Mouse (Mus musculus): ENCODE measurements around the gene Yod1.

The Yod1 gene

GRCm38 (mm10) chr1:130732706-130733658, 15.9 kb downstream of the Yod1 start:
- DNase-seq, result no peak

GRCm38 (mm10) chr1:130733671-130734070, 16.5 kb downstream of the Yod1 start:
- no peak for DNase-seq

- peak in 1 of 2 experiments; percentile 0 for DNase-seq
These were observed 17.3 kb downstream of the Yod1 start for GRCm38 (mm10) chr1:130734452-130734851.

GRCm38 (mm10) chr1:130734852-130735251, 17.7 kb downstream of the Yod1 start:
- DNase-seq, result no peak

- no peak for DNase-seq
These were observed 20.3 kb downstream of the Yod1 start for GRCm38 (mm10) chr1:130737411-130737881.

GRCm38 (mm10) chr1:130737916-130738315, 20.8 kb downstream of the Yod1 start:
- DNase-seq, result no peak

GRCm38 (mm10) chr1:130738551-130739106, 21.5 kb downstream of the Yod1 start:
- DNase-seq, result no peak

GRCm38 (mm10) chr1:130739636-130740035, 22.5 kb downstream of the Yod1 start:
- DNase-seq, result no peak

GRCm38 (mm10) chr1:130740227-130740648, 23.1 kb downstream of the Yod1 start:
- peak; percentile 91 to 94 for DNase-seq

GRCm38 (mm10) chr1:130740781-130741720, 23.9 kb downstream of the Yod1 start:
- DNase-seq, result peak; percentile 55 to 65

GRCm38 (mm10) chr1:130742201-130742600, 25.1 kb downstream of the Yod1 start:
- no peak for DNase-seq

GRCm38 (mm10) chr1:130743775-130744174, 26.6 kb downstream of the Yod1 start:
- no peak for DNase-seq

GRCm38 (mm10) chr1:130744217-130744616, 27.1 kb downstream of the Yod1 start:
- DNase-seq, result no peak

GRCm38 (mm10) chr1:130744961-130745360, 27.8 kb downstream of the Yod1 start:
- no peak for DNase-seq

GRCm38 (mm10) chr1:130745591-130745990, 28.5 kb downstream of the Yod1 start:
- no peak for DNase-seq

- DNase-seq, result no peak
These were observed 29.7 kb downstream of the Yod1 start for GRCm38 (mm10) chr1:130746819-130747218.

- DNase-seq, result no peak
These were observed 42.6 kb downstream of the Yod1 start for GRCm38 (mm10) chr1:130759689-130760088.

GRCm38 (mm10) chr1:130761597-130761996, 44.5 kb downstream of the Yod1 start:
- no peak for DNase-seq

GRCm38 (mm10) chr1:130762045-130762760, 45.1 kb downstream of the Yod1 start:
- no peak for DNase-seq

- DNase-seq, result no peak
These were observed 46.9 kb downstream of the Yod1 start for GRCm38 (mm10) chr1:130764027-130764461.

GRCm38 (mm10) chr1:130767066-130767465, 49.9 kb downstream of the Yod1 start:
- peak in 1 of 2 experiments; percentile 30 for DNase-seq

GRCm38 (mm10) chr1:130769925-130770324, 52.8 kb downstream of the Yod1 start:
- no peak for DNase-seq

Measured in cerebellum, postnatal 14 days (tissue).